Mouse (Mus musculus): ENCODE data around the gene Ensa. TPM values are rescaled to one million over a fixed set of nuclear protein-coding genes. Genes with fewer than 3 reads are reported as not detected.
A peak's percentile ranks its signal among the peaks of the same experiment; 100 is the strongest.
"Not testable (repeated sequence)": the region's sequence is repeated elsewhere in the genome, so short reads cannot be mapped to it uniquely, and the experiment has no call there.

Ensa gene
- total RNA-seq, 1 experiment from 2014 or later: 79.4 TPM

GRCm38 (mm10) chr3:95661945-95662715 lies 37.3 kb downstream of the Ensa start:
- peak; percentile 5; the same call in 1 of the 2 replicates for ATAC-seq (replicated peaks; ENCODE audit: low read depth, poor library complexity, severe bottlenecking)

DNA sequence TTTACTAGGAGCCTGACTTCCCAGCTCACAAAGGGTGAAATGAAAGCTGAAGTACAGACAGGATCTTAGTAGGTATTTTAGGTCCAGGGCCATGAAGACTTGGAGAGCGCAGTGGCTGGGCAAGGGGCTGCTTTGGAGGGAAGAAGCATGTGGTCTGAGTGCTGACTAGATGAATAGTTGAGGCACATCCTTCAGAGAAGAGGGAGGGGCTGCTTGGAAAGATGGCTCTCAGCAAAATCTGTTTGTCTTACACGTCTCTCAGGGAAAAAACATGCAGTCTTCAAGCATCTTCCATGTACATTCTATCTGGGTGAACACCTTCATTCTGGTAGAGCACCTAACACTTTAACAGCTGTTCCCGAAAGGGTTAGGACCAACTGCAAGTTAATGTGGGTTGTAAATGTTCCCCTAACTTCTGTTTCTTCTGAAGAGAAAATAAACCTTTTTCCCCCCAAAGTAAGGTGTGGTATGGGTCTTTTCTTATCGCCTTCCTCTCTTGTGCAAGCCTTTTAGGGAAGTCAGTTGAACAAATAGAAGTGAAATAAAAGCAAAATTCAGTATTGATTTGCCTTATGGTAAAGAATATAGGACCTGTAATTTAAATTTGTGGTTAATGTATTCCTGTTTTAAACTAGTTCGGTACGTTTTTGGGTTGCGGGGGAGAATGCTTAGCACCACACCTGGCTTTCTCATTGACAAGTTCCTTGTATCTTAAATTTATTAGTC lies 38.1 kb downstream of the Ensa start:
- no peak for ATAC-seq (replicated peaks; ENCODE audit: low read depth, poor library complexity, severe bottlenecking)

- no peak for ATAC-seq (replicated peaks; ENCODE audit: low read depth, poor library complexity, severe bottlenecking)
Measured at GRCm38 (mm10) chr3:95663486-95663885, 38.7 kb downstream of the Ensa start.

DNA sequence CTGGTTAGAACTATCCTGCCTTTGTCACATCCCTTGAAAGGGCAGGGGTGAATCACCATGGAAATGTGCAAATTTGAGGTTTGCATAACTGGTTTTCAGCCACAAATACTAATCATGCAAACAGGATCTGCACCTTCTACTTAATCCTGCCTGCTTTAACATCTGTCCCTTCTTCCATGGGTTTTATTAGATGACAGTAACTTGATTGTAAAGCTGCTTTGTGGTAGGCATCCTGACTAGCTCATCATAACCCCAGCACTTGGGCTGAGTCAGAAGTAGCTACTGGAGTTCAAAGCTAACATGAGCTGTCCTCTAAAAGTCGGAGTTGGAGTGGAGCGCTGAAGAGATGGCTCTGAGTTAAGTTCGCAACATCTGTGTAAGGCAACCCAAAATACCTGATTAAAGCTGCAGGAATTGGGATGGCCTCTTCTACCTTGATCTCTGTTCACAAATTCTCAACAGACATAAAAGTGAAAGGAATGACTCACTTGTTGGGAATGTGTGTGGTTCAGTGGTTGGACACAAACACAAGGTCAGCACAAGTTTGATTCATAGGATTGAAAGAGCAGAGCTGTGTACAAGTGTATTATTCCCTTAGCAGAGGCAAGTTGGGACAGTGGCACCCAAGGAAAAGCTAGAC lies 39.3 kb downstream of the Ensa start:
- no peak for ATAC-seq (replicated peaks; ENCODE audit: low read depth, poor library complexity, severe bottlenecking)

GRCm38 (mm10) chr3:95664940-95665352 lies 40.2 kb downstream of the Ensa start:
- ATAC-seq (replicated peaks; ENCODE audit: low read depth, poor library complexity, severe bottlenecking): no peak

DNA sequence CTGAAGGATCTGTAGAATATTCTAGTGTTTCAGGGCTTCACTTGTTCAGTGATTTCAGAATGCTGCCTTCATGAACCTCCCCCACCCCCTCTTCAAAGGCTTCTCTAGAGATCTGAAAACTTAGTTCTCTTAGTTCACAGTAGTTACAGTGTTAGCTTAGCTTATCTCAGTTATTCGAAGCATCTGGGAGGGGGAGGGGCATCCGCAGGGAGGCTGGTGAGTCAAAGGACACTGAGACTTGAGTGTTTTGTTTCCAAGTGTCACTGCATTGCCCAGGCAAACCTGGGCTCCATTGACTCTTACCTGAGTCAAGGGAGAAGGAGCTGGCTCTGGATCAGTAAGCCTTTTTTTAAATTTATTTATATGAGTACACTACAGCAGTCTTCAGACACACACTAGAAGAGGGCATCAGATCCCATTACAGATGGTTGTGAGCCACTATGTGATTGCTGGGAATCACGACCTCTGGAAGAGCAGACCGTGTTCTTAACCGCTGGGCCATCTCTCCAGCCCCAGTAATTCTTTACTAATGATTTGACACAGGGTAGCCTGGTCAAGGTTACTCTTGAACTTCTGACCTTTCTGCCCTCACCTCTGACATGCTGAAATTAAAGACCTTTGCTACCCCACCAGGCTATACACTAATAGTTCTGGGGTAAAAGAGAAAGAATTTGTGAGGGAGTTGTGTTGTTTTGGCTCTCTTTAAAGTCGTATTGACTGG lies 41.5 kb downstream of the Ensa start:
- ATAC-seq (replicated peaks; ENCODE audit: low read depth, poor library complexity, severe bottlenecking): peak; percentile 20; the same call in 1 of the 2 replicates

DNA sequence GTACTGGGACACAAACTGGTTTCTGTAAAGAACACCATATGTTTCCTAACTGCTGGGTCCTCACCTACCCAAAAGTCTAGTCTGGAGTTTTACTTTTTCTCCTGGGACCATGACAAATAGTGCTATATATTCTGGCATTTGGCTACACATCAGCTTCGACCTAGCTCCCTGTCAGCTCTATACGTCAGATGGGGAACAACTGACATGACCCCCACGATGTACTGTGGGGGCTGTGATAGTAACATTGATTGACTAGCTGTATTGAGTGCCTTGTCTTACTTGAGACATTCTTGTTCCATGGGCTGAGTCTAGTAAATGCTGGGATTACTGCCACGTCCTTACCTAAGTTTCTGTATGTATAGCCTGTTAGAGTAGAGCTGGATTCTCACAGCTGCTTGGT lies 42.7 kb downstream of the Ensa start:
- no peak for ATAC-seq (replicated peaks; ENCODE audit: low read depth, poor library complexity, severe bottlenecking)

- no peak for ATAC-seq (replicated peaks; ENCODE audit: low read depth, poor library complexity, severe bottlenecking)
Measured at GRCm38 (mm10) chr3:95668026-95668425, 43.2 kb downstream of the Ensa start.

DNA sequence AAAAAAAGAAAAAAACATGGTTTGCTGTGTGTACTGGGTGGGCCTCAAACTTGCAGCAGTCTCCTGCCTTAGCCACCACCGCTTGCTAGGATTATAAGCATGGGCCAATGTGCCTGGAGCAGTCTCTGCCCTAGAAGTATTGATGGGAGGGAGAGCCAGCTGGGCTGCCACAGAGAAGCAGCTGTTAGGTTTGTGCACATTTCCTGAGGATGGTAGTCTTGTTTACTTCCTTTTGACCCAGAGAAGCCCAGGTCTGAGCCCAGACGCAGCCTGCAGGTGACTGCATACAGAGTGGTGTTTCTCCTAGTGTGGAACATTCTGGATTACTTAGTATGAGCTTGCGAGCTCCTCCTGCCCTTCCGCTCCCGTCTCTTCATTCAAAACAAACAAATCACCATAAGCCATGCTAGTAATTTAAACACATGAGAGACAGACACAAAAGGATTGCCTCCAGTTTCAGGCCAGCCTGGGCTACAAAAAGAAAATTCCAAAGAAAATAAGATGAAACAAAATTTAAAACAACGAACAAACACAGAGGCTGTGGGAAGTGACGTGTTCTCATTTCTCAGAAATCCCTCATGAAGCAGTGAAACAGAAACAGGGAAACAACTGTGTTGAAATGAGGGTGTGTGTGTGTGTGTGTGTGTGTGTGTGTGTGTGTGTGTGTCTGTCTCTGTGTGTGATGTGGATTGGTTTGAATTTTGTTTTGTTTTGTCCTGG lies 44.0 kb downstream of the Ensa start:
- ATAC-seq (replicated peaks; ENCODE audit: low read depth, poor library complexity, severe bottlenecking): peak; percentile 26

- peak; percentile 1; the same call in 1 of the 2 replicates for ATAC-seq (replicated peaks; ENCODE audit: low read depth, poor library complexity, severe bottlenecking)
Measured at GRCm38 (mm10) chr3:95669309-95669665, 44.5 kb downstream of the Ensa start.

DNA sequence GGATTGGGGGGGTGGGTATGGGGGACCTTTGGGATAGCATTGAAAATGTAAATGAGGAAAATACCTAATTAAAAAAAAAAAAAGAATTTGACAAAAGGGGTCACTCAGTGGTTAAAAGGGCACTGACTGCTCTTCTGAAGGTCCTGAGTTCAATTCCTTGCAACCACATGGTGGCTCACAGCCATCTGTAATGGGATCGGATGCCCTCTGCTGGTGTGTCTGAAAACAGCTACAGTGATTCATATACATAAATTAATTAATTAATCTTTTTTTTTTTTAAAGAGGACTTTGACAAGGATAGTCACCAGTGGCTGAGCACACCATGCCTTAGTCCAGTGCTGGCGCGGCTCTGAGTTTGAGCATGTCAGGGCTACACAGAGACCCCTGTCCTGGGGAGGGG lies 45.6 kb downstream of the Ensa start:
- not testable (repeated sequence) for ATAC-seq (replicated peaks; ENCODE audit: low read depth, poor library complexity, severe bottlenecking)

DNA sequence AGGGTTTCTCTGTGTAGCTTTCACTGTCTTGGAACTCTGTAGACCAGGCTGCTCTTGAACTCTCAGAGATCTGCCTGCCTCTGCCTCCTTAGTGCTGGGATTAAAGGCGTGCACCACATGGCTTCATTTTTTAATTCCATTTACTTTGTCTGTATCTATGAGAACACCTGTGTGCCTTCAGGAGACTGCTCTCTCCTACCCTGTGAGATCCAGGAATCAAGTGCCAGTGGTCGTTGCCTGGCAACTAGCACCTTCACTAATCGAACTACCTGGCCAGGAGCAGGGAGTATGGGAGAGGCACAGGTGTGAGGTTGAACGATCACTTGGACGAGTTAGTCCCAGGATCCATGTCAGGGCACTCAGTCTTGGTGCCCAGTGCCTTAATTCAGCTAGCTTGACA lies 46.4 kb downstream of the Ensa start:
- no peak for ATAC-seq (replicated peaks; ENCODE audit: low read depth, poor library complexity, severe bottlenecking)

DNA sequence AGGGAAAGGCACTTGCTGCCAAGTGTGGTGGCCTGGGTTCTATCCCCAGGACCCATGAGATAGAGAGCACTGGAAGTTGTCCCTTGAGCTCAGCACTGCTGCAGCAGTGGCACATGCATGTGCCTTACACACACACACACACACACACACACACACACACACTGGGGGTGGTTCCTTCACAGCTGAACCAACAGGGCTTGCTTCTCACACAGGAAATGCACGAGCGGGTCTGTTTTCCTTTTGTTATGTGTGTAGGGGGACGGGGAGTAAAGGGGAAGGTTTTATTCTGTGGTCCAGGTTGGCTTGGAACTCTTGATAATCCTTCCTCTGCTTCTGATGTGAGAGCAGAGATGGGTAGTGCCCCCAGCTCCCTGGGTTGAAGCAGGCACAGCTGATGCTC lies 47.7 kb downstream of the Ensa start:
- ATAC-seq (replicated peaks; ENCODE audit: low read depth, poor library complexity, severe bottlenecking): no peak

DNA sequence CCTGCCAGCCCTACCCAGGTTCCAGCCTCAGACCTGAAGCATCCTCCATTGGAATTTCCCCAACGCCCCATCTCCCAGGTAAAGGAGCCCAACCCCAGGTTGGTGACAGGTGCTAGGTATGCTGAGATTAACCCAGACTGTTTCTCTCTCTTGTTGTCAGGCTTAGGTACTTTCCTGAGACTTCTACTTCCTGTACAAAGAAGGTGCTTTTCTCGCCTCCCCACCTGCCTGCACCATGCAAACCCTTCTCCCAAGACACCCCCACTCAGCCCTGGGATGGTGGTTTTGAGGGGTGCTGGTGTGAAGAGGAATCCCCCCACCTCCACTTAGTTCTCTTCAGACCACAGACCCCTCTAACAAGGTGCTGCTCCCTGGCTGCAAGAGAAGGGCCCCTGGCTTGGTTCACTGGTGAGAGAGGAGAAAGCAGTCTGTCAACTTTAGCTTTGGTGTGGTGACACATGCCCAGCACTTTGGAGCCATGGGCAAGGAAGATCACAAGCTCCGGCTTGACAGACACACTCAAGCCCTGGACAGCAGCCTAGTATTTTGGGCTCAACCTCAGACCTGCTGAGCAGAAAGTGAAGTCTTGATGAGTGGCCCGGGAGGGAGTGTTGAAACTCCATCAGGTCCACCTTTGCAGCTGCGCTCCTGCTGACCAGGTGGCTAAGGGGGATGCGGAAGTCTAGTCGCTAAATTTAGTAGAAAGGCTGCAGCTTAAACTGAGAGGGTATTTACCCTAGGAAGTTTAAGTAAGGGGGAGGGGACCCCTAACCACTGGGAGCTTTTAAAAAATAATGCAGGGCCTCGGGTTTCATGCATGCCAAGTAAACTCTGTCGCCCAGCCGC lies 48.3 kb downstream of the Ensa start:
- no peak for ATAC-seq (replicated peaks; ENCODE audit: low read depth, poor library complexity, severe bottlenecking)

DNA sequence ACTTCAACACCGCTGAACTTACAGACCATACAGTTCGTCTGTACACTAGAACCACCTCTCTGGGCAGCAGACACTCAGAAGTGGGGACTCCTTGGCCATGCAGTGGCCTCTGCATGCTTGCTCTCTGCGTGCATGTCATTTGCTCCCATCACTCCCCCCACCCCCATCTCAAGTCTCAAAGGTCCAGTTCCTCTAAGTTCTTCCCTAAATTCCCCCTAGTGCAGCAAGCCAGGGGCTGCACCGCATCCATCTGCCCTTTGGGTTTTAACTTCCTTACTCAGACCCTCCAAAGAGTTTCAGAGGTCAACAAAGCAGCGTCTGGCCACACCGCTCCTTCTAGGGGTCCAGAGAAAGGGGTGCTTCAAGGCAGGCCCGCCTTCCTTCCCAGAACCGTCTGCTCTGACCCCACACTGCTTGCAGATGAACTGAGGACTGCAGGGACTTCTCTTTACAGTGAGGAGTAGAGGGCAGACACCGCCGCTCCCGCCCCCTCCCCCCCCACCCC lies 49.0 kb downstream of the Ensa start:
- ATAC-seq (replicated peaks; ENCODE audit: low read depth, poor library complexity, severe bottlenecking): peak; percentile 19

- ATAC-seq (replicated peaks; ENCODE audit: low read depth, poor library complexity, severe bottlenecking): peak; percentile 73
Measured at GRCm38 (mm10) chr3:95674236-95674635, 49.4 kb downstream of the Ensa start.

- no peak for ATAC-seq (replicated peaks; ENCODE audit: low read depth, poor library complexity, severe bottlenecking)
Measured at GRCm38 (mm10) chr3:95674812-95675211, 50.0 kb downstream of the Ensa start.

DNA sequence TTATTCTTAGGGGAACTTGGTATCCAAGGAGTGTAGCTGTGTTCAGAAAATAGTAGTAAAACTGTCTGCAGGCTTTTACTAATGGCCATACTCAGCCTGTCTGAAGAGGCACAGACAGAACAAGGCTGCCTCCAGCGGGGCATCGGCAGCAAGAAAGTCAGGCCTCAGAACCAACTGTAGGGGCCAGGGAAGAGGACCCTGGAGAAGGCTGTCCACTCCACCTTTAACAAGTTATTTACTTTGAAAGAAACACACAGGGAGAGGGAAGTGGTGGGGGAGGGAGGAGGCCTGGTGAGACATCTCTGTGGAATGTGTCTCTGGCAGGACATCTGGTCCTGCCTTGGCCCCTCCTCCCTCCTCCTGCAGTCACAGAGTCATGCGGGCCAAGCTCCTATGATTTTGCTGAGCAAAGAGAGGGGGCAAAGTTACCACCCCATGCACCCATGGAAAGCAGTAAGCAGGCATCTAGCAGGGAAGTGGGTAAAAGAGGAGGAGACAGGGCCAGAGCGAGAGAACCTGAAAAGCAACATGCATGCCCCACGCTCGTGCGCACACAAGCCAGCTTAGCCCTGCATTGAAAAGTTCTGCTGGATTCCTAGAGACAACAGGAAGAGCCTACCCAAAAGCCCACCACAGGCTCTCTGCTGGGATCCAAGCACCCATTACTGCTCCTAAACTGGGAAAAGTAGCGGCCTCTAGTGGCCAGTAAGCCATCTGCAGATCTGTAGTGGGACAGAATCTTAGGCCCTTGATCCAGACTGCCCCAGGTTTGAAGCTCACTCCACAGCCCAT lies 50.7 kb downstream of the Ensa start:
- ATAC-seq (replicated peaks; ENCODE audit: low read depth, poor library complexity, severe bottlenecking): peak; percentile 46

Measured in common myeloid progenitor, adult 5-6 weeks (primary cell).